Mouse (Mus musculus) liver, embryonic 18 days (tissue): ENCODE data around the gene Kel. TPM values are rescaled to one million over a fixed set of nuclear protein-coding genes. Genes with fewer than 3 reads are reported as not detected.

Experiments
- polyA plus RNA-seq: library from polyadenylated mRNA; depleted of rRNA; stranded (reverse); fragments of >200 nt; gene quantifications from 2 replicates; pipeline ENCODE4 v1.2.3, GENCODE M21; 2012; rRNA removed

Kel gene
- 121 TPM in 2 replicates for polyA plus RNA-seq

GRCm38 (mm10) chr6:41704123-41704522 is at the start of gene Kel:
Gene Kel, minus strand, starts transcription at chr6:41704339.

GRCm38 (mm10) chr6:41684131-41684530 is 20.0 kb downstream of the Kel start, which contains the start of gene Llcfc1:
Gene Llcfc1, plus strand, starts transcription at chr6:41684431.

GRCm38 (mm10) chr6:41680669-41681068 is 23.5 kb downstream of the Kel start, which contains the start of gene Trpv5:
Gene Trpv5, minus strand, starts transcription at chr6:41680769.

Other genes with a start within 250 kb of the Kel start
- gene Prss1, start 245.4 kb downstream of the Kel start, polyA plus RNA-seq, result 1.00 TPM in 1 of 2 replicates, not detected in the other
- 4.5 TPM in 1 of 2 replicates, not detected in the other for gene Prss2, start 182.6 kb downstream of the Kel start, polyA plus RNA-seq
- 0.35 and 0.61 TPM in 2 replicates for gene Ephb6, start 98.9 kb downstream of the Kel start, polyA plus RNA-seq
- gene Trpv6, start 67.9 kb downstream of the Kel start, polyA plus RNA-seq, result 0.06 and 0.07 TPM in 2 replicates
- gene Trpv5, start 23.6 kb downstream of the Kel start, polyA plus RNA-seq, result 0.11 and 0.14 TPM in 2 replicates
- gene Llcfc1, start 19.9 kb downstream of the Kel start, polyA plus RNA-seq, result 0.05 TPM in 1 of 2 replicates, not detected in the other
- gene Olfr459, start 70.8 kb upstream of the Kel start, polyA plus RNA-seq, result not detected in 2 replicates
- gene Pip, start 143.2 kb upstream of the Kel start, polyA plus RNA-seq, result not detected in 2 replicates
- gene Sval2, start 148.7 kb upstream of the Kel start, polyA plus RNA-seq, result not detected in 2 replicates
- gene Sval1, start 247.3 kb upstream of the Kel start, polyA plus RNA-seq, result not detected in 2 replicates